Mouse (Mus musculus): ENCODE data around the gene Cd44. TPM values are rescaled to one million over a fixed set of nuclear protein-coding genes. Genes with fewer than 3 reads are reported as not detected.

Gene Cd44
- polyA plus RNA-seq (2012; rRNA removed), result 46.8 and 59.3 TPM in 2 replicates

GRCm38 (mm10) chr2:102900875-102901827, at the start of gene Cd44:
Gene Cd44 (minus strand): TSS chr2:102901665.
- Histone ChIP-seq H3K4me3 (replicated peaks; ENCODE audit: extremely low read depth, low read depth, low read length) (peak within 1 kb of the TSS; percentile 98), H3K4me1 (ENCODE audit: control insufficient read depth, insufficient read depth, low read length) (peaks cover 9% of the 10 kb centered on the region; the same call in 1 of the 2 replicates)
- WGBS, result under 1% methylated on average over 29 of the region's 29 CpGs
- TF ChIP-seq CTCF (IDR thresholded peaks at IDR 0.05; ENCODE audit: insufficient read depth, low read length) (no peak), POLR2A (IDR thresholded peaks at IDR 0.05; ENCODE audit: borderline replicate concordance, extremely low read depth, low read depth, low read length) (peak; percentile 72; the same call in 1 of the 2 replicates)
- DNase-seq, result peak; percentile 74

DNA sequence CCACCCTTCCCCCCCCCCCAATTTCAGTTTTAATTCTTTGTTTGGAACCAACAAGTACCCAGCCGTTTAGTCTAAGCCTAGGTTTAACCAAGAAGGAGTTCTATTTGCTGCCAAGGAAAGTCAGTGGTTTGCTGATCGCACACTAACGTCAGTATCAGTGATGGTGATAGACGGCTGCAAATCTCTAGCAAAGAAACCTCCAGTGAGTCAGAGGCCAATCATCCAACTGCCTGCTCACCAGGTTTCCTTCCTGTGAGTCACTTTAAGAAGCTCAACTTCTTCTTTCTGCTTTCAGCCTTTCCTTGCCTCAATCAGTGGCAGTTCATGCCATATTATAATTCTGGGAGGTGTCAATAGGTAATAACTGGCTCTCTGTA, 47.0 kb upstream of the Cd44 start:
- H3K4me1 ChIP-seq (ENCODE audit: control insufficient read depth, insufficient read depth, low read length), result no peaks in the 10 kb centered on the region
- DNase-seq, result no peak
- no peak overlapping the region for H3K4me3 ChIP-seq (replicated peaks; ENCODE audit: extremely low read depth, low read depth, low read length)
- WGBS, result 61% methylated on average over 4 of the region's 4 CpGs
- no peak for TF ChIP-seq CTCF (IDR thresholded peaks at IDR 0.05; ENCODE audit: insufficient read depth, low read length)
- no peak for TF ChIP-seq POLR2A (IDR thresholded peaks at IDR 0.05; ENCODE audit: borderline replicate concordance, extremely low read depth, low read depth, low read length)

- Histone ChIP-seq H3K4me3 (replicated peaks; ENCODE audit: extremely low read depth, low read depth, low read length) (no peak overlapping the region), H3K4me1 (ENCODE audit: control insufficient read depth, insufficient read depth, low read length) (no peaks in the 10 kb centered on the region)
- TF ChIP-seq CTCF (IDR thresholded peaks at IDR 0.05; ENCODE audit: insufficient read depth, low read length) (no peak), POLR2A (IDR thresholded peaks at IDR 0.05; ENCODE audit: borderline replicate concordance, extremely low read depth, low read depth, low read length) (no peak)
- DNase-seq, result no peak
- 90% methylated on average over 5 of the region's 5 CpGs for WGBS
These were observed 46.5 kb upstream of the Cd44 start for GRCm38 (mm10) chr2:102947846-102948480.

DNA sequence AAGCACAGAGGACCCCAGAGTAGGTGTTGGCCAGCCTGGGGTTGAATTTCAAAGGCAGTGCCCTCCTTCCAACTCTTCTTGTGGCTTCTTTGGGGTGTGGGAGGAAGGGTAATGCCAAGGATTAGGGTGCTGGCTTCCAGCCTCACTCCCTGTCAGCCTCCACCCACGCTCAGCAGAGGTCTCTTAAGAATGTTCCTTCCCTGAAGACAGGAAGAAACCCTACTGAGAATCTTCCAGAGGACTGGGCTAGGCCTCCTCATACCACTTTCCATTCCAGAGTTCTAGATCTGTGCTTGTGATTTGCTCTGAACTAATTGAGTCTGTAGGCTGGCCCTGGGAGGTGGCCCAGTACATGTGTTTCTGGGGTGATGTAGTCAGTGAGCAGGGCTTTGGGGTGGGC, 43.6 kb upstream of the Cd44 start:
- no peak overlapping the region for H3K4me3 ChIP-seq (replicated peaks; ENCODE audit: extremely low read depth, low read depth, low read length)
- DNase-seq, result no peak
- H3K4me1 ChIP-seq (ENCODE audit: control insufficient read depth, insufficient read depth, low read length), result no peaks in the 10 kb centered on the region
- TF ChIP-seq POLR2A (IDR thresholded peaks at IDR 0.05; ENCODE audit: borderline replicate concordance, extremely low read depth, low read depth, low read length) (no peak), CTCF (IDR thresholded peaks at IDR 0.05; ENCODE audit: insufficient read depth, low read length) (no peak)
- WGBS, result 64% methylated on average over 1 of the region's 1 CpGs

- DNase-seq, result no peak
- 70% methylated on average over 7 of the region's 7 CpGs for WGBS
- no peak overlapping the region for H3K4me3 ChIP-seq (replicated peaks; ENCODE audit: extremely low read depth, low read depth, low read length)
- no peaks in the 10 kb centered on the region for H3K4me1 ChIP-seq (ENCODE audit: control insufficient read depth, insufficient read depth, low read length)
- TF ChIP-seq CTCF (IDR thresholded peaks at IDR 0.05; ENCODE audit: insufficient read depth, low read length), result no peak
- no peak for TF ChIP-seq POLR2A (IDR thresholded peaks at IDR 0.05; ENCODE audit: borderline replicate concordance, extremely low read depth, low read depth, low read length)
These were observed 43.0 kb upstream of the Cd44 start for GRCm38 (mm10) chr2:102944415-102945012.

GRCm38 (mm10) chr2:102943983-102944382, 42.5 kb upstream of the Cd44 start:
- no peaks in the 10 kb centered on the region for H3K4me1 ChIP-seq (ENCODE audit: control insufficient read depth, insufficient read depth, low read length)
- TF ChIP-seq CTCF (IDR thresholded peaks at IDR 0.05; ENCODE audit: insufficient read depth, low read length) (no peak), POLR2A (IDR thresholded peaks at IDR 0.05; ENCODE audit: borderline replicate concordance, extremely low read depth, low read depth, low read length) (no peak)
- 43% methylated on average over 6 of the region's 6 CpGs for WGBS
- no peak overlapping the region for H3K4me3 ChIP-seq (replicated peaks; ENCODE audit: extremely low read depth, low read depth, low read length)
- no peak for DNase-seq

GRCm38 (mm10) chr2:102942782-102943080, 41.3 kb upstream of the Cd44 start:
- no peak overlapping the region for H3K4me3 ChIP-seq (replicated peaks; ENCODE audit: extremely low read depth, low read depth, low read length)
- DNase-seq, result no peak
- 98% methylated on average over 3 of the region's 3 CpGs for WGBS
- H3K4me1 ChIP-seq (ENCODE audit: control insufficient read depth, insufficient read depth, low read length), result no peaks in the 10 kb centered on the region
- TF ChIP-seq CTCF (IDR thresholded peaks at IDR 0.05; ENCODE audit: insufficient read depth, low read length) (no peak), POLR2A (IDR thresholded peaks at IDR 0.05; ENCODE audit: borderline replicate concordance, extremely low read depth, low read depth, low read length) (no peak)

DNA sequence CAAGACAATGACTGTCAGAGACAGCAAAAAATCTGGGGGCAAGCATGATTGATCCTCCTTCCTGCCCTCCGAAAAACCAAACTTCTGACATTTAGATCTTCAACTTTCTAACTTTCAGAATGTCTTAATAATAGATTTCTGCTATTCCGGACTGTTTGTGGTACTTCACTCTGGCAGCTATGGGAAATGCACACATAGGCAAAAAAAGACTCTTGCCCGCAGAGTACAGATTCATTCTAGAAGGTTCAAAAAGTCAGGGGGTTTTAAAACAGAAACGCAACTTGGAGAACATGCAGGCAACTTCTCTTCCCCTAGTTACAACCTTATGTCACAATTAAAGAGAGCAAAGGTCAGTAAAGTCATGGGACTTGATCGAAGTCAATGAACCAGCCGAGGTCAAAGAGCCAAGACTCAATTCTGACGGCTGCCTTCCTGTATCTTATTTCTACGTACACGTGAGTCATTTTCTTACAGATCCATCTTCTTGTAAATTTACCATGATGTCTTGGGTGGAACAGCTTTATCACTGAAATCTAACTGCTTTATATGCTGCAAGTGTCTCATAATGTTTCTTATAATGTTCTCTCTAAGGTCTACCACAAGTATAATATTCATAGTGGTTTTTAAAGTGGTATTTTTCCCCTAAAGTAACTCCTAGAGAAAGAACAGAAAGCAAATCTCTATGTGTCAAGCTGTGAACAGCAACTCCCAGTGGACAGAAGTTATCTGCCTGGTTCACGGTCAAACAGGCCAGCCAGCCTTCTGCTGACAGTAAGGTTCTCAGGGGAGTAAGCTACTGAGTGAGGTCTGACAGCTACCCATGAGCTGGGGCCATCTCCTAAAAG, 40.7 kb upstream of the Cd44 start:
- DNase-seq, result no peak

More for the DNA sequence above, 40.7 kb upstream of the Cd44 start:
- H3K4me3 ChIP-seq (replicated peaks; ENCODE audit: extremely low read depth, low read depth, low read length), result no peak overlapping the region
- TF ChIP-seq POLR2A (IDR thresholded peaks at IDR 0.05; ENCODE audit: borderline replicate concordance, extremely low read depth, low read depth, low read length) (no peak), CTCF (IDR thresholded peaks at IDR 0.05; ENCODE audit: insufficient read depth, low read length) (no peak)
- no peaks in the 10 kb centered on the region for H3K4me1 ChIP-seq (ENCODE audit: control insufficient read depth, insufficient read depth, low read length)
- WGBS, result 84% methylated on average over 10 of the region's 10 CpGs

All from lung, adult 2 months (tissue).